Mouse (Mus musculus) liver, embryonic 14.5 days (tissue): Measurements from ENCODE around the gene Ntm.

ENCODE experiments used
- CTCF ChIP-seq: IDR thresholded peaks from 2 replicates; pipeline ENCODE4 v1.5.1; 2016; ENCODE audit warnings: antibody characterized with exemption, low read depth, control low read depth
- EP300 ChIP-seq: IDR thresholded peaks from 2 replicates; pipeline ENCODE4 v1.6.1; 2016; ENCODE audit warnings: antibody characterized with exemption, low read depth

GRCm38 (mm10) chr9:29731672-29732071 is 231.3 kb downstream of the Ntm start:
- TF ChIP-seq CTCF (no peak), EP300 (no peak)
